Mouse (Mus musculus): Measurements from ENCODE around the gene Esrrg.

- TF ChIP-seq POLR2A (IDR thresholded peaks at IDR 0.05; ENCODE audit: borderline replicate concordance, insufficient read depth, low read length) = no peak
- TF ChIP-seq CTCF (IDR thresholded peaks at IDR 0.05; ENCODE audit: borderline replicate concordance, insufficient read depth, low read depth, low read length) = no peak
Measured at GRCm38 (mm10) chr1:188158675-188159074, 550.1 kb downstream of the Esrrg start.

Data from cerebellum, adult 2 months (tissue).